In the genomic region with DNA sequence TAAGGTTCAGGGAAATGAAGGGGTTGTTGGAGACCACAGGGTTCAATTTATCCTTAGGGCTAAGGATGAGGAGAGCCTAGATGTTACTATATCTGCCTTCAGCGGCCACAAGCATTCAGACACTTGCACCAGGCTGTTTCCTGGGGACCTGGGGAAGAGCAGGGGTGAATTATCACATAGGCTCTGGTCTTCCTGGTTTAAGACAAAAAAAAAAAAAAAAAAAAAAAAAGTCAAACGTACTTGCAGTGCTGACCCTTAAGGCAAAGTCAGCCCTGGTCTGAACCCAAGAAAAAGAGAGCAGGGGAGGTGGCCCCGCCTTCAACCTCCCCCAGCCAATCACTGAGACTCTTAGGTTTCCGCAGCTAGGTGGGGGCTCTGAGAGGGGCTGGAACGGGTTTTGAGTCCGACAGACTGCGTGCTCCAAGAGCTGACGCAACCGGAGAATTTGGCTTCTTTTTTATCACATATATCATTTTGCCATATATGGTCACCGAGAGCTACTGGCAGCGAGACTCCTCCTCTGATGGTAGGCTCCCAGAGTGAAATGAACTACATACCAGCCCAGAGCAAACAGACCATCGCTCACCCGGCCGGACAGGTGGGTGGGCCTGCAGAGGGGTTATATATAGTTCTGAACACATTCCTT, we compare ENCODE assay signal across 8 mouse cellular contexts. TPM values are rescaled to one million over a fixed set of nuclear protein-coding genes. Genes with fewer than 3 reads are reported as not detected.
DNase-seq lines count a peak whose midpoint lies in the region; ATAC-seq and TF ChIP-seq lines count a peak whose summit lies in the region.

No protein-coding gene starts in this region.

- no peaks in the 10 kb centered on the region for H3K36me3 ChIP-seq in MEL (ENCODE audit: control insufficient read depth in 1 of 2, insufficient read depth in 2 of 2, low read length in 2 of 2)
- no peaks in the 10 kb centered on the region for H3K36me3 ChIP-seq in forebrain, embryonic 14.5 days (ENCODE audit: control insufficient read depth, insufficient read depth, low read length)
- H3K36me3 ChIP-seq in hindbrain, embryonic 12.5 days = no peaks in the 10 kb centered on the region

- no peak overlapping the region for H3K27ac ChIP-seq in MEL (ENCODE audit: control insufficient read depth, low read depth, low read length)
- H3K27ac ChIP-seq in forebrain, embryonic 14.5 days (ENCODE audit: low read depth, low read length) = no peak overlapping the region
- no peak overlapping the region; the same call in 1 of the 2 replicates for H3K27ac ChIP-seq in hindbrain, embryonic 12.5 days

- no peaks in the 10 kb centered on the region for H3K4me1 ChIP-seq in MEL (ENCODE audit: control insufficient read depth in 1 of 2, insufficient read depth in 2 of 2, low read length in 2 of 2)
- H3K4me1 ChIP-seq in forebrain, embryonic 14.5 days (ENCODE audit: control insufficient read depth, insufficient read depth, low read length) = 0 out of 2 replicates have a peak, but pooled peaks cover 7% of the 10 kb centered on the region
- H3K4me1 ChIP-seq in hindbrain, embryonic 12.5 days = peaks cover 5% of the 10 kb centered on the region; the same call in 1 of the 2 replicates

- no peak for TF ChIP-seq CTCF in MEL (IDR thresholded peaks at IDR 0.05 in 2 of 3, conservative IDR thresholded peaks at IDR 0.05 in 1 of 3; ENCODE audit: control insufficient read depth in 1 of 3, insufficient read depth in 1 of 3, low read depth in 2 of 3, low read length in 3 of 3, poor library complexity in 1 of 3, severe bottlenecking in 1 of 3)

- TF ChIP-seq RAD21 in MEL (IDR thresholded peaks at IDR 0.05; ENCODE audit: low read depth, low read length) = no peak

- no peak for TF ChIP-seq POLR2A in MEL (IDR thresholded peaks at IDR 0.05; ENCODE audit: control insufficient read depth in 1 of 2, insufficient read depth in 1 of 2, low read depth in 1 of 2, low read length in 2 of 2, poor library complexity in 1 of 2)

- H3K79me2 ChIP-seq in MEL (ENCODE audit: control insufficient read depth, insufficient read depth, low read length, poor library complexity) = no peaks in the 10 kb centered on the region

- peak overlapping the region; percentile 46 for H3K4me2 ChIP-seq in forebrain, embryonic 14.5 days (ENCODE audit: low read length)
- H3K4me2 ChIP-seq in hindbrain, embryonic 12.5 days (replicated peaks) = peak overlapping the region; percentile 47

- DNase-seq in MEL (ENCODE audit: low read depth, low spot score) = peak; percentile 75
- DNase-seq in c-Kit-positive CD71-positive TER-119-negative erythroid progenitor cells, embryonic 14.5 days (ENCODE audit: low read depth) = peak; percentile 55
- DNase-seq in forebrain, embryonic 14.5 days (ENCODE audit: low spot score) = peak; percentile 66
- DNase-seq in left cerebral cortex, adult 18-20 months (ENCODE audit: low spot score in 2 of 2) = peak; percentile 53 to 62
- DNase-seq in lung, postnatal 36 days = peak; percentile 67
- DNase-seq in right cerebral cortex, postnatal 36 days (ENCODE audit: low spot score in 2 of 2) = peak; percentile 51 to 71

- ATAC-seq in forebrain, embryonic 14.5 days = no peak; the same call in 1 of the 2 replicates
- no peak for ATAC-seq in hindbrain, embryonic 12.5 days (ENCODE audit: low FRiP score)
- no peak for ATAC-seq in erythroid progenitor cell, adult 5-6 weeks (replicated peaks; ENCODE audit: low FRiP score, poor library complexity, severe bottlenecking)

- peak overlapping the region in 1 of 2 experiments; percentile 29; a peak in 1 of 4 replicates for H3K4me3 ChIP-seq in MEL (ENCODE audit: control insufficient read depth in 1 of 2, insufficient read depth in 1 of 2, low read depth in 2 of 2, low read length in 2 of 2)
- H3K4me3 ChIP-seq in forebrain, embryonic 14.5 days (ENCODE audit: low read depth, low read length) = peak overlapping the region; percentile 9; the same call in 1 of the 2 replicates
- peak overlapping the region; percentile 7 for H3K4me3 ChIP-seq in hindbrain, embryonic 12.5 days

- H3K9me3 ChIP-seq in MEL (replicated peaks; ENCODE audit: insufficient read depth, low read length) = no peaks in the 10 kb centered on the region
- H3K9me3 ChIP-seq in forebrain, embryonic 14.5 days (replicated peaks; ENCODE audit: control insufficient read depth, low read length) = no peaks in the 10 kb centered on the region
- no peaks in the 10 kb centered on the region for H3K9me3 ChIP-seq in hindbrain, embryonic 12.5 days (replicated peaks)

- H3K27me3 ChIP-seq in MEL (ENCODE audit: control insufficient read depth in 1 of 2, insufficient read depth in 2 of 2, low read length in 2 of 2) = peaks cover 6 to 8% of the 10 kb centered on the region in 2 experiments; a peak in 3 of 4 replicates
- no peaks in the 10 kb centered on the region for H3K27me3 ChIP-seq in forebrain, embryonic 14.5 days (replicated peaks; ENCODE audit: control insufficient read depth, insufficient read depth, low read length)
- no peaks in the 10 kb centered on the region for H3K27me3 ChIP-seq in hindbrain, embryonic 12.5 days

- 4% methylated on average over 14 of the region's 14 CpGs for WGBS in forebrain, embryonic 14.5 days
- 6% methylated on average over 13 of the region's 14 CpGs for WGBS in hindbrain, embryonic 12.5 days

- TF ChIP-seq EP300 in MEL (IDR thresholded peaks at IDR 0.05; ENCODE audit: low read depth in 1 of 2, low read length in 2 of 2) = no peak

- H3K9ac ChIP-seq in MEL (ENCODE audit: control insufficient read depth, low read depth, low read length, poor library complexity, severe bottlenecking) = 0 out of 2 replicates have a peak overlapping the region, but pooled peaks have one; percentile 41
- H3K9ac ChIP-seq in forebrain, embryonic 14.5 days (ENCODE audit: low read length) = peak overlapping the region; percentile 40; the same call in 1 of the 2 replicates
- no peak overlapping the region for H3K9ac ChIP-seq in hindbrain, embryonic 12.5 days

TF ChIP-seq in MEL, 35 proteins besides CTCF, POLR2A, EP300 and RAD21:
- TF ChIP-seq NELFE (IDR thresholded peaks at IDR 0.05; ENCODE audit: low read depth, low read length) (no peak), ZNF384 (IDR thresholded peaks at IDR 0.05; ENCODE audit: low read depth, low read length) (peak; percentile 53; the same call in 1 of the 2 replicates)

RNA-seq across cellular contexts. Expression of a gene that starts 36.5 kb away (rescaled TPM):
- total RNA-seq in MEL (2012; rRNA removed) = not detected in 2 replicates
- polyA plus RNA-seq in MEL (2012; ENCODE audit: insufficient read depth in 1 of 2, insufficient read length in 2 of 2, low read depth in 1 of 2, low replicate concordance in 2 of 2, missing spikeins in 1 of 2) = not detected
- polyA plus RNA-seq in forebrain, embryonic 14.5 days (2014; fragmentation: Nextera tagmentation; extraction: Ambion mirVana) = 0.31 and 0.39 TPM in 2 replicates
- polyA plus RNA-seq in hindbrain, embryonic 12.5 days (2016; fragmentation: Nextera tagmentation; extraction: Ambion mirVana) = 0.66 and 0.99 TPM in 2 replicates
- total RNA-seq in left cerebral cortex, adult 18-20 months (2021) = 1 to 10 TPM in 1 of 2 experiments, under 1 TPM in 1; 0.60 to 1.8 TPM
- total RNA-seq in erythroid progenitor cell, adult 5-6 weeks (2015; ENCODE audit: low replicate concordance) = not detected in 2 replicates
- total RNA-seq in erythroid progenitor cell, adult 5-6 weeks (2017; ENCODE audit: low replicate concordance) = not detected in 2 replicates
